Mouse (Mus musculus) C2C12 (cell line): ENCODE results near the gene Sav1.

Experiments used
- CEBPB ChIP-seq: IDR thresholded peaks from one replicate; pipeline ENCODE4 v1.6.1; 2011; ENCODE audit warnings: low read depth, mild to moderate bottlenecking, control low read depth, moderate library complexity
- CTCF ChIP-seq: IDR thresholded peaks from one replicate; pipeline ENCODE4 v1.5.1; 2011; ENCODE audit not compliant: control insufficient read depth, insufficient read depth, insufficient read length
- FOSL1 ChIP-seq: IDR thresholded peaks from one replicate; pipeline ENCODE4 v1.8.0; 2011; ENCODE audit warnings: mild to moderate bottlenecking, low read length; ENCODE audit not compliant: poor library complexity, insufficient read depth, severe bottlenecking
- MAX ChIP-seq: IDR thresholded peaks from one replicate; pipeline ENCODE4 v1.6.1; 2011; ENCODE audit warnings: mild to moderate bottlenecking, control low read depth
- MYOD1 ChIP-seq: IDR thresholded peaks from one replicate; pipeline ENCODE4 v1.6.1; 2011; ENCODE audit warnings: low read depth; ENCODE audit not compliant: control insufficient read depth, insufficient read length
- MYOG ChIP-seq: IDR thresholded peaks from one replicate; pipeline ENCODE4 v1.6.1; 2011; ENCODE audit not compliant: control insufficient read depth, insufficient read length; ENCODE audit errors: extremely low read depth
- USF1 ChIP-seq: IDR thresholded peaks from one replicate; pipeline ENCODE4 v1.6.1; 2011; ENCODE audit warnings: low read depth, mild to moderate bottlenecking, control low read depth, moderate library complexity

GRCm38 (mm10) chr12:69945861-69946260 is 40.9 kb downstream of the Sav1 start:
- no peak for TF ChIP-seq USF1
- no peak for TF ChIP-seq CTCF
- no peak for TF ChIP-seq MAX
- TF ChIP-seq MYOG = no peak
- no peak for TF ChIP-seq MYOD1
- TF ChIP-seq FOSL1 = no peak
- no peak for TF ChIP-seq CEBPB
